Mouse (Mus musculus): ENCODE measurements around the gene C1ql2. TPM values are rescaled to one million over a fixed set of nuclear protein-coding genes. Genes with fewer than 3 reads are reported as not detected.

The C1ql2 gene
- total RNA-seq, 2 experiments from 2014 or later: 81.1 to 88.7 TPM

DNA sequence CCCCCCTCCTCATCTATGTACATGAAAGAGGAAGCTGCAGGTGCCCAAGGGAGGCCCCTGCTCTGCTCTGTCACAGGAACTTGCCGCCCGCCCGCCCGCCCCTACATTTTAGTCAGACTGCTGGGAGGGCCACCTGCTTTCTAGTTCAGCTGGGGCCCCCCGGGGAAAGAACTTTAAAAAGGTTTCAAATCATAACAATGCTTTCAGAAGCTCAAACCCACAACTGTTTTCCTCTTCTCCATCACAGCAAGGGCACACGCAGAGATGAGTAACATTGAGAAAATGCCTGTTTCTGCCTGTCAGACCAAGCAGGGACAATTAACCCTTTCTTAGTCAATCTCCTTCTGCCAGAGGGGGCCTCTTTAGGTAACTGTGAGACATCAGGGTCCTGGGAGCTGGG is 49.4 kb downstream of the C1ql2 start:
- DNase-seq: no peak

DNA sequence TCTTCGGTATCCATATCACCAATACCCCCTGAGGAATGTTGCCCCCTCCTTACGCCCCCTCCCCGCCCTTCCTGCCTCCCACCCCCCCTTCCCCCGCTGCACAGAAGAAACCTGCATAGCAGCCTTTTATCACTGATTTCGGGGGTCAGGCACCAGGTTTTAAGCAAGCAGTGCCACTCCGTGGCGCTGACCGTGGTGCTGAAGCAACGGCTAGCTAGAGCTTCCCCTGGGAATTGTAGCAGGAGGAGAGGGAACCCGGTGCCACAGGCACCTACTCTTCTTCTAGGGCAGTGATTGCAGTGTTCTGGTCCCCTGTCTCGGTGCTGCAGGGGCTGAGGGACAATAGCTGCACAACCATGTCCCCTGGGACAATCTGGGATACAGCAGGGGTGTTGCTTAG is 50.0 kb downstream of the C1ql2 start:
- DNase-seq: no peak

Other genes starting within 250 kb of the C1ql2 start
- gene Dbi, start 219.5 kb upstream of the C1ql2 start, total RNA-seq (2021): 100 to 1,000 TPM; 379 to 403 TPM
- gene 3110009E18Rik, start 219.4 kb upstream of the C1ql2 start, total RNA-seq (2021): 1 to 10 TPM; 6.0 to 8.6 TPM
- 1 to 10 TPM; 7.1 to 7.2 TPM for gene Steap3, start 67.9 kb upstream of the C1ql2 start, total RNA-seq (2021)
- gene Marco, start 164.4 kb downstream of the C1ql2 start, total RNA-seq (2021): not detected

All from layer of hippocampus, postnatal 36 days (tissue).